ENCODE assay signal across 27 mouse cellular contexts in genomic region chr1:73575694-73576093, GRCm38 (mm10).
DNase-seq lines count a peak whose midpoint lies in the region; ATAC-seq and TF ChIP-seq lines count a peak whose summit lies in the region.
"Had no signal": no experiment of that assay in that cellular context is flagged by ENCODE, and none has a peak within 500 bp of the region (broad histone marks: within the 10 kb centered on the region; RNA-seq: fewer than 3 reads in every experiment).

No protein-coding gene starts in this region.

- H3K4me1 ChIP-seq in cerebellum, adult 2 months (ENCODE audit: control insufficient read depth, insufficient read depth, low read length), result no peaks in the 10 kb centered on the region
- H3K4me1 ChIP-seq in midbrain, postnatal 0 days (ENCODE audit: insufficient read depth, low read length), result no peaks in the 10 kb centered on the region
- H3K4me1 ChIP-seq in midbrain, embryonic 16.5 days (ENCODE audit: control insufficient read depth, insufficient read depth, low read length), result no peaks in the 10 kb centered on the region
- H3K4me1 ChIP-seq: forebrain, embryonic 13.5 days; heart, embryonic 10.5 days; hindbrain, embryonic 15.5 days; intestine, embryonic 15.5 days; liver, embryonic 15.5 days; lung, embryonic 15.5 days; midbrain, embryonic 15.5 days; neural tube, embryonic 15.5 days had no signal

- TF ChIP-seq POLR2A in cerebellum, adult 2 months (IDR thresholded peaks at IDR 0.05; ENCODE audit: borderline replicate concordance, insufficient read depth, low read length), result no peak

- no peak overlapping the region for H3K4me2 ChIP-seq in midbrain, postnatal 0 days (ENCODE audit: low read depth, low read length, poor library complexity, severe bottlenecking)
- H3K4me2 ChIP-seq in midbrain, embryonic 16.5 days (ENCODE audit: low read length), result no peak overlapping the region
- H3K4me2 ChIP-seq: embryonic facial prominence, embryonic 13.5 days; forebrain, embryonic 13.5 days; hindbrain, embryonic 15.5 days; intestine, embryonic 15.5 days; liver, embryonic 15.5 days; lung, embryonic 15.5 days; midbrain, embryonic 15.5 days; neural tube, embryonic 15.5 days had no signal

- DNase-seq in cerebellum, postnatal 10 days, result peak; percentile 56 to 66
- DNase-seq in cerebellum, adult 2 months, result no peak
- DNase-seq in midbrain, postnatal 0 days (ENCODE audit: low spot score), result peak; percentile 43
- DNase-seq in kidney, postnatal 14 days, result peak; percentile 48
- no peak for DNase-seq in adipocyte (ENCODE audit: low spot score)
- no peak for DNase-seq in adrenal gland, postnatal 10 days
- DNase-seq: adrenal gland, postnatal 36 days; cerebellum, adult 11-12 months; cerebellum, postnatal 36 days; embryo, embryonic 11 days; gastrocnemius, postnatal 36 days; heart, postnatal 4 days; liver; right cerebral cortex, postnatal 14 days had no signal

- TF ChIP-seq CTCF in cerebellum, adult 2 months (IDR thresholded peaks at IDR 0.05; ENCODE audit: borderline replicate concordance, insufficient read depth, low read depth, low read length), result no peak
- no peak for TF ChIP-seq CTCF in midbrain, postnatal 0 days (IDR thresholded peaks at IDR 0.05)

- no peak overlapping the region for H3K9ac ChIP-seq in midbrain, postnatal 0 days (replicated peaks; ENCODE audit: low read length, poor library complexity, severe bottlenecking)
- no peak overlapping the region for H3K9ac ChIP-seq in midbrain, embryonic 16.5 days (ENCODE audit: low read depth, low read length)
- H3K9ac ChIP-seq: embryonic facial prominence, embryonic 13.5 days; forebrain, embryonic 13.5 days; hindbrain, embryonic 15.5 days; intestine, embryonic 15.5 days; liver, embryonic 15.5 days; lung, embryonic 15.5 days; midbrain, embryonic 15.5 days; neural tube, embryonic 15.5 days had no signal

- no peaks in the 10 kb centered on the region for H3K36me3 ChIP-seq in midbrain, postnatal 0 days (ENCODE audit: insufficient read depth, low read length)
- no peaks in the 10 kb centered on the region for H3K36me3 ChIP-seq in midbrain, embryonic 16.5 days (ENCODE audit: control insufficient read depth, insufficient read depth, low read length)
- H3K36me3 ChIP-seq: embryonic facial prominence, embryonic 13.5 days; heart, embryonic 10.5 days; hindbrain, embryonic 15.5 days; intestine, embryonic 15.5 days; liver, embryonic 15.5 days; lung, embryonic 15.5 days; midbrain, embryonic 15.5 days; neural tube, embryonic 15.5 days had no signal

- ATAC-seq in midbrain, postnatal 0 days (ENCODE audit: low FRiP score), result no peak
- no peak for ATAC-seq in midbrain, embryonic 16.5 days
- no peak for ATAC-seq in monocyte, adult 5-6 weeks (replicated peaks; ENCODE audit: insufficient number of reproducible peaks, low FRiP score, low TSS enrichment, poor library complexity, severe bottlenecking)
- ATAC-seq: forebrain, embryonic 13.5 days; intestine, embryonic 15.5 days; midbrain, embryonic 15.5 days had no signal

- H3K4me3 ChIP-seq in cerebellum, adult 2 months (replicated peaks; ENCODE audit: insufficient read depth, low read depth, low read length), result no peak overlapping the region
- H3K4me3 ChIP-seq in midbrain, postnatal 0 days (ENCODE audit: low read depth, low read length), result no peak overlapping the region
- no peak overlapping the region for H3K4me3 ChIP-seq in midbrain, embryonic 16.5 days (ENCODE audit: low read depth, low read length)
- H3K4me3 ChIP-seq: embryonic facial prominence, embryonic 13.5 days; erythroblast, embryonic 14.5 days; forebrain, embryonic 13.5 days; heart, embryonic 10.5 days; hindbrain, embryonic 15.5 days; intestine, embryonic 15.5 days; liver, embryonic 15.5 days; lung, embryonic 15.5 days; midbrain, embryonic 15.5 days; neural tube, embryonic 15.5 days had no signal

- no peaks in the 10 kb centered on the region for H3K9me3 ChIP-seq in midbrain, postnatal 0 days (ENCODE audit: low read length)
- no peaks in the 10 kb centered on the region for H3K9me3 ChIP-seq in midbrain, embryonic 16.5 days (replicated peaks; ENCODE audit: control insufficient read depth, low read length, poor library complexity, severe bottlenecking)
- H3K9me3 ChIP-seq: embryonic facial prominence, embryonic 13.5 days; forebrain, embryonic 13.5 days; heart, embryonic 10.5 days; hindbrain, embryonic 15.5 days; intestine, embryonic 15.5 days; liver, embryonic 15.5 days; lung, embryonic 15.5 days; midbrain, embryonic 15.5 days; neural tube, embryonic 15.5 days had no signal

- 72% methylated on average over 1 of the region's 1 CpGs for WGBS in cerebellum, adult 2 months
- WGBS in midbrain, postnatal 0 days, result 66% methylated on average over 1 of the region's 1 CpGs
- WGBS in midbrain, embryonic 16.5 days, result 50% methylated on average over 1 of the region's 1 CpGs

- no peaks in the 10 kb centered on the region; the same call in 1 of the 2 replicates for H3K27me3 ChIP-seq in cerebellum, adult 2 months (ENCODE audit: control insufficient read depth, insufficient read depth, low read length)
- H3K27me3 ChIP-seq in midbrain, postnatal 0 days (ENCODE audit: insufficient read depth, low read length), result no peaks in the 10 kb centered on the region
- H3K27me3 ChIP-seq in midbrain, embryonic 16.5 days (ENCODE audit: control insufficient read depth, insufficient read depth, low read depth, low read length), result no peaks in the 10 kb centered on the region
- H3K27me3 ChIP-seq: embryonic facial prominence, embryonic 13.5 days; forebrain, embryonic 13.5 days; hindbrain, embryonic 15.5 days; intestine, embryonic 15.5 days; liver, embryonic 15.5 days; lung, embryonic 15.5 days; midbrain, embryonic 15.5 days; neural tube, embryonic 15.5 days had no signal

- H3K27ac ChIP-seq in cerebellum, adult 2 months (ENCODE audit: insufficient read depth, low read length), result no peak overlapping the region
- no peak overlapping the region for H3K27ac ChIP-seq in midbrain, postnatal 0 days (ENCODE audit: low read depth, low read length)
- H3K27ac ChIP-seq in midbrain, embryonic 16.5 days (ENCODE audit: low read length), result no peak overlapping the region
- H3K27ac ChIP-seq: embryonic facial prominence, embryonic 13.5 days; forebrain, embryonic 13.5 days; heart, embryonic 10.5 days; hindbrain, embryonic 15.5 days; intestine, embryonic 15.5 days; liver, embryonic 15.5 days; lung, embryonic 15.5 days; macrophage; midbrain, embryonic 15.5 days; neural tube, embryonic 15.5 days had no signal

Comparison
In these comparisons a context has a peak if more than half of its experiments do, and no peak if none do; other contexts are left out.
1. DNase-seq: peak in cerebellum, postnatal 10 days (2 of 2), midbrain, postnatal 0 days (single experiment) and kidney, postnatal 14 days (single experiment); none in cerebellum, adult 2 months (0 of 2), adipocyte (single experiment) and adrenal gland, postnatal 10 days (single experiment).